ENCODE assay signal across 8 mouse cellular contexts in genomic region chr9:123796174-123796573, GRCm38 (mm10). TPM values are rescaled to one million over a fixed set of nuclear protein-coding genes. Genes with fewer than 3 reads are reported as not detected.
DNase-seq lines count a peak whose midpoint lies in the region; ATAC-seq lines count a peak whose summit lies in the region.

No protein-coding gene starts in this region.

- H3K9me3 ChIP-seq in hindbrain, embryonic 11.5 days (ENCODE audit: control insufficient read depth, low read length): no peaks in the 10 kb centered on the region
- H3K9me3 ChIP-seq in hindbrain, embryonic 12.5 days (replicated peaks): no peaks in the 10 kb centered on the region
- H3K9me3 ChIP-seq in midbrain, embryonic 15.5 days: no peaks in the 10 kb centered on the region

- H3K4me3 ChIP-seq in hindbrain, embryonic 11.5 days (ENCODE audit: low read depth, low read length): no peak overlapping the region
- H3K4me3 ChIP-seq in hindbrain, embryonic 12.5 days: no peak overlapping the region
- H3K4me3 ChIP-seq in midbrain, embryonic 15.5 days: no peak overlapping the region

- H3K4me2 ChIP-seq in hindbrain, embryonic 11.5 days (replicated peaks; ENCODE audit: low read depth, low read length): no peak overlapping the region
- H3K4me2 ChIP-seq in hindbrain, embryonic 12.5 days (replicated peaks): no peak overlapping the region
- H3K4me2 ChIP-seq in midbrain, embryonic 15.5 days: no peak overlapping the region

- 72% methylated on average over 3 of the region's 3 CpGs for WGBS in hindbrain, embryonic 11.5 days
- WGBS in hindbrain, embryonic 12.5 days: 71% methylated on average over 3 of the region's 3 CpGs
- 75% methylated on average over 3 of the region's 3 CpGs for WGBS in midbrain, embryonic 15.5 days

- no peak overlapping the region for H3K27ac ChIP-seq in hindbrain, embryonic 11.5 days (ENCODE audit: low read depth, low read length)
- no peak overlapping the region for H3K27ac ChIP-seq in hindbrain, embryonic 12.5 days
- H3K27ac ChIP-seq in midbrain, embryonic 15.5 days: no peak overlapping the region

- H3K9ac ChIP-seq in hindbrain, embryonic 11.5 days (ENCODE audit: low read depth, low read length): no peak overlapping the region
- H3K9ac ChIP-seq in hindbrain, embryonic 12.5 days: no peak overlapping the region
- no peak overlapping the region for H3K9ac ChIP-seq in midbrain, embryonic 15.5 days

- no peak for ATAC-seq in hindbrain, embryonic 11.5 days (ENCODE audit: low FRiP score)
- no peak for ATAC-seq in hindbrain, embryonic 12.5 days (ENCODE audit: low FRiP score)
- ATAC-seq in midbrain, embryonic 15.5 days (replicated peaks): 0 out of 2 replicates have a peak, but pooled peaks have one; percentile 42

- H3K4me1 ChIP-seq in hindbrain, embryonic 11.5 days (replicated peaks; ENCODE audit: control insufficient read depth, insufficient read depth, low read length): no peaks in the 10 kb centered on the region
- no peaks in the 10 kb centered on the region for H3K4me1 ChIP-seq in hindbrain, embryonic 12.5 days
- H3K4me1 ChIP-seq in midbrain, embryonic 15.5 days: no peaks in the 10 kb centered on the region

- peak; percentile 57 for DNase-seq in hindbrain, embryonic 11.5 days (ENCODE audit: low spot score)
- peak; percentile 21 for DNase-seq in R1 (ENCODE audit: low read depth, low spot score)
- DNase-seq in embryo, embryonic 9.5 days (ENCODE audit: extremely low spot score): peak; percentile 29
- peak; percentile 78 for DNase-seq in induced T-regulatory cell, adult 2 months (ENCODE audit: low read depth)
- peak; percentile 55 to 63 for DNase-seq in left cerebral cortex, postnatal 14 days (ENCODE audit: low spot score in 2 of 2)
- DNase-seq in thymus, adult 18-20 months: peak; percentile 19 to 52

- H3K27me3 ChIP-seq in hindbrain, embryonic 11.5 days (ENCODE audit: control insufficient read depth, insufficient read depth, low read length): no peaks in the 10 kb centered on the region
- H3K27me3 ChIP-seq in hindbrain, embryonic 12.5 days: no peaks in the 10 kb centered on the region
- no peaks in the 10 kb centered on the region for H3K27me3 ChIP-seq in midbrain, embryonic 15.5 days (replicated peaks)

- intact Hi-C loops in left cerebral cortex, postnatal 14 days (cut with DNase I): loop anchor here (5.0 kb wide), 2 partner anchors 84 to 159 kb away; no protein-coding TSS in a partner anchor

- peaks cover 5% of the 10 kb centered on the region for H3K36me3 ChIP-seq in hindbrain, embryonic 11.5 days (ENCODE audit: control insufficient read depth, insufficient read depth, low read length)
- H3K36me3 ChIP-seq in hindbrain, embryonic 12.5 days: peaks cover 29% of the 10 kb centered on the region
- H3K36me3 ChIP-seq in midbrain, embryonic 15.5 days (replicated peaks): peaks cover 10% of the 10 kb centered on the region; the same call in 1 of the 2 replicates

RNA-seq across cellular contexts. Expression of gene Cxcr6, which starts 10.1 kb away (rescaled TPM):
- 0.48 TPM in 1 of 2 replicates, not detected in the other for polyA plus RNA-seq in hindbrain, embryonic 11.5 days (2014; fragmentation: Nextera tagmentation; extraction: Ambion mirVana)
- polyA plus RNA-seq in hindbrain, embryonic 12.5 days (2016; fragmentation: Nextera tagmentation; extraction: Ambion mirVana): 0.22 and 0.23 TPM in 2 replicates
- not detected for total RNA-seq in left cerebral cortex, postnatal 14 days (2021)
- 0.19 and 0.23 TPM in 2 replicates for polyA plus RNA-seq in midbrain, embryonic 15.5 days (2015; fragmentation: Nextera tagmentation; extraction: Ambion mirVana)

RNA-seq across cellular contexts. Expression of gene Fyco1, which starts 55.5 kb away (rescaled TPM):
- polyA plus RNA-seq in hindbrain, embryonic 11.5 days (2014; fragmentation: Nextera tagmentation; extraction: Ambion mirVana): 6.8 and 9.5 TPM in 2 replicates
- polyA plus RNA-seq in hindbrain, embryonic 12.5 days (2016; fragmentation: Nextera tagmentation; extraction: Ambion mirVana): 11.3 and 12.2 TPM in 2 replicates
- total RNA-seq in left cerebral cortex, postnatal 14 days (2021): 10 to 100 TPM; 22.3 to 25.2 TPM
- 18.7 and 19.0 TPM in 2 replicates for polyA plus RNA-seq in midbrain, embryonic 15.5 days (2015; fragmentation: Nextera tagmentation; extraction: Ambion mirVana)

Comparison
In these comparisons a context has a peak if more than half of its experiments do, and no peak if none do; other contexts are left out.
1. DNase-seq: peak in every context shown above with its lines; median percentile 78 in induced T-regulatory cell, adult 2 months; 59 in left cerebral cortex, postnatal 14 days; 57 in hindbrain, embryonic 11.5 days; 36 in thymus, adult 18-20 months; 29 in embryo, embryonic 9.5 days; 21 in R1.